Mouse (Mus musculus) kidney, postnatal 4 days (tissue): Measurements from ENCODE around the gene Pla1a.

ENCODE experiments used
- DNase-seq, 2 experiments: peaks; one replicate each; pipeline ENCODE4 v3.0.0; 2021; ENCODE audit warnings: mixed read lengths in 2 of 2

Pla1a gene

GRCm38 (mm10) chr16:38431446-38432185 is 1.3 kb downstream of the Pla1a start:
- DNase-seq, result no peak

DNA sequence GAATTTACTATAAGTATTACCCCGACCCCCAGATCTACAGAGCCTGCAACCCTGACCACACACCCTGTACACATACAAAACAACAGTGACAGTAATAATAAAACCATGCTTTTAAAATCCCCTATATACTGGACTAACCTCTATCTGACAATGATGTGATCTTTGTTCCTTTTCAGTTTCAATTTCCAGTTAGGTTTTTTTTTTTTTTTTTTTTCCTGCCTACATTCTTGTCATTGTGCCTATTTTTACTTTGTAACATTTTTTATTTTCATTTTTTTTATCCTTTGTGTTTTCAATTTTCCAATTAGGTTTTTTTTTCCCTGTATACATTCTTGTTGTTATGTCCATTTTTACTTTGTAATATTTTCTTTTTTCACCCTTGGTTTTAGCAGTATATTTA is 7.1 kb downstream of the Pla1a start:
- no peak for DNase-seq

- no peak for DNase-seq
Measured at GRCm38 (mm10) chr16:38425374-38425773, 7.6 kb downstream of the Pla1a start.

GRCm38 (mm10) chr16:38414953-38415352 is 18.0 kb downstream of the Pla1a start:
- no peak for DNase-seq

DNA sequence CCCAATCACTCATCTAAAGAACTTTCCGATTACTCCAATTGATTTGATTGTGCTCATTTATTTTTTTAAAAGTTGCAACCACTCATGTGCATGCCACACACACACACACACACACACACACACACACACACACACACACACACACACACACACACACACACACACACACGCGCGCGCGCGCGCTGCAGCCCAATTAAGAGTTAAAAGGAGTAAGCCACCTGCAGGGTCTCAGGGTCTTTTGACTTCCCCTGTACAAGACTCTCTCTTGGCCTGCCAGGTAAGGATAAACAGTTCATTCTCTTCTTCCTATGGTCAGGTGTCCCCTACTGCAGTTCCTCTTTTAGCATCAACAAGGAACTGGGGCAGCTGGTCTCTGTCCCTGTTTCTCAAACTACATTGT is 24.5 kb downstream of the Pla1a start:
- DNase-seq, result no peak

DNA sequence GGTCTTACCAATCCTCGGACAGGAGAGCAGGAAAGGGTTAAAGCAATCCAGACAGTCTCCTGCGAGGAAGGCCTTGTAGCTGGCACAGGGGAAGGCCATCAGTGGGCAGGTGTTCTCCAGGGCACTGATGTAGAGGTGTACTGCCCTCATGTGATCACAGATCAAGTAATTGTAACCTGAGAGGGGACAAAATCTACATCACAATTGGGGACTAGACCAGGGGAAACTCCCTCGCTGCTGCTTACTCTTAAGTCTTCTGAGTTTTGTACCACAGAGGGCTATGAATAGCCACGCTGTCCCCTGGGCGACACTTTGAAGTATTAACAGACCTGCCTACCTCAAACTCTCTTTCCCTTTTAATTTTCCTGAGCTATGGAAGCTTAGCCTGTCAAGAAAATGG is 25.4 kb downstream of the Pla1a start:
- no peak for DNase-seq

GRCm38 (mm10) chr16:38406708-38407107 is 26.2 kb downstream of the Pla1a start:
- no peak for DNase-seq

DNA sequence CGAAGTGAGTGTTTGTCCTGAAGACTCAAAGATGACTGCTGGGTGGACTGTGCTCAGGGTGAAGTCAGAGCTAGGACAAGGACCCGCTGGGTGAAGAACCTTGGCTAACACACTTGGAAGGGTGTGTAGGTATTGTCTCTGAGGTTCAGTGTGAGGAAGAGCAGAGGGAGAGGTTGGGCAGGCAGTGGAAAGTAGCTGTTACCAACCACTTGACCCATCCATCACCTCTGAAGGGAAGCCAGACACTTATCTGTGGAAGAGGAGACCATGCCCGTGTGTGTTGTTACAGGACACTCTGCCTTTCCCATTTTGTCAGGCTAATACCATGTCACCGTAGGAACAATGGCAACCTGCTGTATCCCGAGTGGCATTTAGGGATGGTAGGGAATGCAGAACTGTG is 26.7 kb downstream of the Pla1a start:
- DNase-seq, result no peak

DNA sequence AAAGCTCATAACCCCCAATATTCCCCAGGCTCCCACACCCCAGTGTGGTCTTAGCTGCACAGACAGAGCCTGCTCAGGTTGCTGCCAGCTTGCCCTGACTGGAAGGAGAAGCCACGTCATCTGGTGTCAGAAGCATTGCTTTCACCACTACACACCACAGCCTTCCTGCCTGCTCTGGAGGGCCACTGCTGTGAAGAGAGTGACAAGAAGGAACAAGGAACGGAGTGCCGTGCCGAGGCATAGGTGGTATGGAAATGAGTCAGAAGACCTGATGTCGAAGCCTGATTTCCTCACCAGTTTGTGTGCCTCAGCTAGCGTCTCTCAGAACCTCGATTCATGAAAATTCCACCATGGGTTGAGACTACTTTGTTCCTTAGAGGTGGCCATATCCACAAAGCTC is 29.3 kb downstream of the Pla1a start:
- no peak for DNase-seq

DNA sequence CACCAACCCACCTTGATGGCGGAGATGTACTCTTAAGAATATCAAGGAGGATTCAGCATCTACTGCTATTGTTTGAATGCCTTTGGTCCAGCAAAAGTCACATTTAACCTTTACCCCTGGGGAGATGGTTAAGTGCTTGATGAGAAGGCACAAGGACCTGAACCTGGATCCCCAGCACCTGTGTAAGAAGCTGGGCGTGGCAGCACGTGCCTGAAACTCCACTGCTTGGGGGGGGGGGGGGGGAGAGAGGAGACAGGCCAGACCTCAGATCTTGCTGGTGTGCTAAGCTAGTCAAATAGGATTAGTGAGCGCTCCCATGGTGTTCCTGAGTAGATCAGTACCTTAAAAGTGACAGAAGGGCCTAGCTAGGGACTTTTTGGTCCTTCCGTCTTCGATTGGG is 31.5 kb downstream of the Pla1a start:
- DNase-seq, result no peak

GRCm38 (mm10) chr16:38400311-38400960 is 32.5 kb downstream of the Pla1a start:
- DNase-seq, result no peak

- DNase-seq, result peak; percentile 67 to 79
Measured at GRCm38 (mm10) chr16:38399531-38400231, 33.3 kb downstream of the Pla1a start.

GRCm38 (mm10) chr16:38399076-38399475 is 33.9 kb downstream of the Pla1a start:
- DNase-seq, result no peak

DNA sequence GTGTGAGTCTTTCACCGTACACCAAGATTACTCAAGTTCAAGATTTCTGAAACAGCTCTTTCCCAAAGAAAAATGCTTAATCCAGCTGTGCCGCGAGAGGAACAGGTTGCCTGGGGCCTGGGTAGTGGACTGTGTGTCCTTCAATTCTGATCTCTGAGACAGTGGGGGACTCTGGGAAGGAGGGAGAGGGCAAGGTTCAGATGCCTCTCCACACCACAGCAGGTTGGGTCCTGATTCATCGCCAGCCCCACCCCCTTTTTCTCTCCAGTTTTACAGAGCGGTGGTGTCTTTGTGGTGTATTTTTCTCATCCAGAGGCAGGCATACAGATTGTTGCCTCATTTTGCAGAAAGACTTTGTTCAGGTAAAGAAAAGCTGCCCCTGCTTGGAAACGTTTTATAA is 34.7 kb downstream of the Pla1a start:
- DNase-seq, result peak; percentile 31 to 57

- peak; percentile 81 to 85 for DNase-seq
Measured at GRCm38 (mm10) chr16:38396155-38396554, 36.8 kb downstream of the Pla1a start.

GRCm38 (mm10) chr16:38395060-38395730 is 37.8 kb downstream of the Pla1a start:
- no peak for DNase-seq

GRCm38 (mm10) chr16:38394191-38394618 is 38.7 kb downstream of the Pla1a start:
- no peak for DNase-seq

DNA sequence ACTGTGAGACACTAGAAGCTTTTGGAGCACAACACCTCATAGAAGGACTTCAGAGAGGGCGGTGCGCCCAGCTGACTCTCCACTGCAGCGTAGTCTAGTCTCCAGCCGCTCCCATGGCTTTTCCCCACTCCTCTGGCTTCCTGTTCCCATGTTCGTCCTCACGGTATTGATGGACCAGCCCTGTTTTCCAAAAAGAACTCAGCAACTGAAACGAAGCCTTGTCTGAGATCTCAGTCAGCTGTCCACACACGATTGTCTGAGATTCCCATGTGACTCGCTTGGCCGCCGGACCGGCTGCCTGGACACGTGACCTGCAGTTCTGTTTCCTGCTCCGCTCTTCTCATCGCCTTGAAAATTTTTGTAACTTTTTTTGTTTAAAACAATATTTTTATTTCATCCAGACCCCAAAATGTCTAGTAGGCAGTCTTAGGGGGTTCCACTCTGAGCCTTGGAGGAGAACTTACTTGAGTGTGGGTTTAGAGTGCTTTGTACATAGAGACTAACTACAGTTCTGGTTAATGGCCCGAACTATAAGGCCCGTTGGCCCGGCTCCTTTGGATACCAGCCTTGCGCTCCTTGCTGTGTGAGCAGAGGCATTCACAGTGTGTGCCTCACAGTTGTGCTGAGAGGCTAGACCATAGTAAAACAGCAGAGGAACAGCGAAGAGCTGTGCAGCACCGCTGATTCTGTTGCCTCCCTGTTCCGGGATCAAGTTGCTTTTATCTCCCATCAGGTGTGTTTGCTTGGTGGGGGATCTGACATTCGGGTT is 40.6 kb downstream of the Pla1a start:
- DNase-seq, result peak; percentile 49 to 69

GRCm38 (mm10) chr16:38390322-38390721 is 42.6 kb downstream of the Pla1a start:
- DNase-seq, result no peak

- DNase-seq, result no peak
Measured at GRCm38 (mm10) chr16:38389284-38389893, 43.6 kb downstream of the Pla1a start.

DNA sequence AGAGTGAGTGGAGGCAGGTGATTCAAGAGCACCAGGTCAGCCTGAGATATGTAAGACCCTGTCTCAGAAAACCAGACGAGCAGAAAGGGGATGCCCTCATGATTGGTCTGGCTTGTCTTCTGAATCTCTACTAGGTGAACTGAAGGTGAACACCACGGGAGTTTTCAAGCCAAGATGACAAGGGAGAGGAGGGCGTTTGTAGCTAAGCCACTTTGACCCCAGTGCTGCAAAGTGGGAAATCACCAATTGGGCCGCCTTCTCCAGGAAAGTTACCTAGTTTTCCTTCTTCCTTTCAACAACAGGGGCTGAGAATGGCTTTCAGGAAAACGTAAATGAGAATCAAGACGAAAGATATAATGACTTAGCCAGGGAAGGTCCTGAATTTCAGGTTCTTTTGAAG is 44.2 kb downstream of the Pla1a start:
- no peak for DNase-seq

DNA sequence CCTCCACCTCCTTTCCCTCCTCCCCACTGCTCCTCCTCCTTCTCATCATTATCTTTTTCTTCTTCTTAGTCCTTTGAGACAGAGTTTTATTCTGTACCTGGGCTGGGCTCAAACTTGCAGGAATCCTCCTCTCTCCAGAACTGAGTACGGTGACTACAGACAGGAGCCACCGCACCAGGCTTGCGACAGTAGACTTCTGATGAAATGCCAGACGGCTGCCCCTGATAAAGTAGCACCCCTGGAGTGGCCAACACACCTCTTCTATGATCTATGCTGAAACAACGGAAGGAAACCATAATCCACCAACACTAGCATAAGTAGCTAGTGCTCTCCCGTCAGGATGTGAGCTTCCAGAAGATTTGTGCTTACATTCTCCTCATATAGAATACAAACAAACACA is 45.6 kb downstream of the Pla1a start:
- DNase-seq, result no peak
